Mouse (Mus musculus): ENCODE data around the gene Sbsn.

DNA sequence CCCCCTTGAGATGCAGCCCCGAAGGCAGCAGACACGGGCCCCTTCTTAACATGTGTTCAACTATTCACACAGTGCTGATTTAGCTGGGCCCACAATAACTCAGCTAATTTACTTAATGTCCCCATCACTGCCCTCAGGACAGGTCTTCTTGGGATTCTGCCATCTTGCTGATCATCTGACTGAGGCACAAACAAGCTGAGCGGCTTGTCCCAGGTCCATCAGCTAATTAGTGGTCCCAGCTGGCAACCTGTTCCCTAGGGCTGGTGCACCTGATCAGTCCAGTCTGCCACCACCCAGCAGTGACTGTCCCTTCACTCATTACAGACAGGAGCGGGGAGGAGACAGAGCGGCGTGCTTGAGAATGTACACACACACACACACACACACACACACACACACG, 30.0 kb upstream of the Sbsn start:
- TF ChIP-seq GATA1 (IDR thresholded peaks at IDR 0.05; ENCODE audit: low read length): no peak
- no peak for TF ChIP-seq TAL1 (IDR thresholded peaks at IDR 0.05; ENCODE audit: low read length)
